Mouse (Mus musculus): ENCODE data around the gene Dbndd2. TPM values are rescaled to one million over a fixed set of nuclear protein-coding genes. Genes with fewer than 3 reads are reported as not detected.
A peak's percentile ranks its signal among the peaks of the same experiment; 100 is the strongest.

The Dbndd2 gene
- total RNA-seq, 1 experiment from 2014 or later: 1.3 TPM

- no peak for ATAC-seq (ENCODE audit: extremely low read depth, insufficient number of reproducible peaks, low FRiP score, poor library complexity, severe bottlenecking)
Measured at GRCm38 (mm10) chr2:164494126-164494525, 8.2 kb downstream of the Dbndd2 start.

GRCm38 (mm10) chr2:164496331-164496730, 10.4 kb downstream of the Dbndd2 start:
- ATAC-seq (ENCODE audit: extremely low read depth, insufficient number of reproducible peaks, low FRiP score, poor library complexity, severe bottlenecking): no peak

DNA sequence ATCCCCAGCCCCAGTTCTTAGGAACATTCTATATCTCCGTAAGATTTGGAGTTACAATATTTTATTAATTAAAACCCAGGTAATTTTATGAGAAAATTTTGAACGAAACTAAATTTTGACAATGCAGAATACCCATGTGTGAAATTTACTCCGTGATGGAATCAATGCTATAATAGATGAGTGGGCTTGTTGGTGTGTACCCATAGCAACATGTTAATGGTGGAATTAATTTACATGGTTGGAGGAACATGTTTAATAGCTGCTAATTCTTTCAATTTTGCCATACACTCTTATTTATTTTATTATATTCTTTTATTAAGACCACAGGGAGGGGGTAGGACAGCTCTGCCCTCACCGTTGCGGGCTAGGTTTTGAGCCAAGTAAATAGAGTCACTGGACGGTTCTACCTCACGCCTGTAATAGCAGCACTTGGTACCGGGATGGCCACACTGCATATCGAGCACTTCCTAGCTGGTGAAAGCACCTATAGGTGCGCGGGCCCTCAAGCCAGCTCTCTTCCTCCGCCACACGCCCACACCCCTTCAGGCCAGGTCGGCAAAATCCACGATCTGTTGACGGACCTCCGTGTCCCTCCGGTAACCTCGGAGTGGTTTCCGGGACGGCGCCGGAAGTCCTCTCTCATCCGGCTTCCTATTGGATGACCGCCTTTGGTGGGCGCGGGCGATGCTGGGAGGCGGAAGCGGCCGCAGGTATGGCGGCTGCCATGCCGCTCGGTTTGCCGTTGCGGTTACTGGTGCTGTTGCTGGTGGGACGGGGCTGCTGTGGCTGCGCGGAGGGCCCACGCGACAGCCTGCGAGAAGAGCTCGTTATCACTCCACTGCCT, 11.2 kb downstream of the Dbndd2 start, which contains the start of gene Pigt:
Pigt (plus strand) TSS at position 674 of the 844 bp plus-strand sequence.
- peak; percentile 94 for ATAC-seq (ENCODE audit: extremely low read depth, insufficient number of reproducible peaks, low FRiP score, poor library complexity, severe bottlenecking)

GRCm38 (mm10) chr2:164497691-164498268, 11.9 kb downstream of the Dbndd2 start:
- ATAC-seq (ENCODE audit: extremely low read depth, insufficient number of reproducible peaks, low FRiP score, poor library complexity, severe bottlenecking): no peak

GRCm38 (mm10) chr2:164499317-164499716, 13.4 kb downstream of the Dbndd2 start:
- ATAC-seq (ENCODE audit: extremely low read depth, insufficient number of reproducible peaks, low FRiP score, poor library complexity, severe bottlenecking): no peak

GRCm38 (mm10) chr2:164500511-164500910, 14.6 kb downstream of the Dbndd2 start:
- no peak for ATAC-seq (ENCODE audit: extremely low read depth, insufficient number of reproducible peaks, low FRiP score, poor library complexity, severe bottlenecking)

DNA sequence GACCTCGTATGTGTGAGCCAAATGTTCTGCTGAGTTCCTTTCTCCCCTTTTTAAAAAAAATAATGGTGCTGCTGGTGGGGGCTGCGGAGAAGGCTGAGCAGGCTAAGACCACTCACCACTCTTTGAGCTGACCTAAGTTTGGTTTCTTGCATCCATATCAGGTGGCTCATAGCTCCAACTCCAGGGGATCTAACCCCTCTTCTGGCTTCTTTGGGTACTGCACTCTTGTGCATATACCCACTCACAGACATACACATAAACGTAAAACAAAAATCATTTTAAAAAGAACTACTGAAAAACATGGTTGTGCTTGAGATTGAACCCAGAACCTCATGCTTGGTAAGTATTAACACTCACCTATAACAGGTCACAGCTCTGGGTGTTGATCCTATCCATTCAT, 19.0 kb downstream of the Dbndd2 start:
- ATAC-seq (ENCODE audit: extremely low read depth, insufficient number of reproducible peaks, low FRiP score, poor library complexity, severe bottlenecking): no peak

DNA sequence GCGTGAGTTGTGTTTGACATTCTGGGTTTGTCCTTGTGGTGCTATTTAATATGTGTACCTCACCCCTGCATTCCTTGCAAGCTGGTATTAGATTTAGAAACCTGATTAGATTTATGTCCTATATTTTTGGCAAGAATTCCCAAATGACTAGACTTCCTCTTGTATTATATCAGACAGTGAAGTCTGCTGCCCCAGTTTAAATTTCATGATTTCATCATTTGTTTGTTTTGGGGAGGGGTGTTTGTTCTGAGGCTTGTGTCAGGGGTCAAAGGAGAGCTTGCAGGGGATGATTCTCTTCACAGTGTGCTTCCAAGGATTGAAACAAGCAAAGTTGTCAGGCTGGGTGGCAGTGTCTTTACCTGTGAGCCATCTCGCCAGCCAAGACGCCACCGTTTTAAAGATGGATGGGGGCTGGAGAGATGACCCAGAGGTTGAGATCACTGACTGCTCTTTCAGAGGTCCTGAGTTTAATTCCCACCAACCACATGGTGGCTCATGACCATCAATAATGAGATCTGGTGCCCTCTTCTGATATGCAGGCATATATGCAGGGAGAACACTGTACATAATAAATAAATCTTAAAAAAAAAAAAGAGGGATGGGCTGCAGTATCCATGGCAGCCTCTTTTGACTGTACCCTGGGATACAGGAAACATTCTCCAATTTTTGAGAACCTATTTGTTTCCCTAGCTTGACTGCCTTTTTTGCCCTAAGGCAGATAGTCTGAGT, 19.9 kb downstream of the Dbndd2 start:
- no peak for ATAC-seq (ENCODE audit: extremely low read depth, insufficient number of reproducible peaks, low FRiP score, poor library complexity, severe bottlenecking)

DNA sequence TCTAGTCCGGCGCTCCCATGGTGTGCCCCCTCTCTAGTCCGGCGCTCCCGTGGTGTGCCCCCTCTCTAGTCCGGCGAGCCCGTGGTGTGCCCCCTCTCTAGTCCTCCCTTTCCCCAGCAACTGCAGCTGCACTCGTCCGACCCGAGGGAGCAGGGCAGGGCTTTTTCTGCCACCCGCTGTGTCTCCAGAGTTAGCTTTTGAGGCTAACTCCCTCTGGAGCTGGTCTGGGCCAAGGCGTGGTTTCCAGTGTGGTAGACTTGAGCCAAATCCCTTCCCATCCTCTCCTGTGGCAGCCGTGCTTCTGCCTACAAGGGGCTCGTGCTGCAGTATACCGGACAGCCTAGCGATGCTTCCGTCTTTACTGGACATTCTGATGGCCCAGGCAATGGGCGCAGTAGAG, 21.9 kb downstream of the Dbndd2 start:
- no peak for ATAC-seq (ENCODE audit: extremely low read depth, insufficient number of reproducible peaks, low FRiP score, poor library complexity, severe bottlenecking)

DNA sequence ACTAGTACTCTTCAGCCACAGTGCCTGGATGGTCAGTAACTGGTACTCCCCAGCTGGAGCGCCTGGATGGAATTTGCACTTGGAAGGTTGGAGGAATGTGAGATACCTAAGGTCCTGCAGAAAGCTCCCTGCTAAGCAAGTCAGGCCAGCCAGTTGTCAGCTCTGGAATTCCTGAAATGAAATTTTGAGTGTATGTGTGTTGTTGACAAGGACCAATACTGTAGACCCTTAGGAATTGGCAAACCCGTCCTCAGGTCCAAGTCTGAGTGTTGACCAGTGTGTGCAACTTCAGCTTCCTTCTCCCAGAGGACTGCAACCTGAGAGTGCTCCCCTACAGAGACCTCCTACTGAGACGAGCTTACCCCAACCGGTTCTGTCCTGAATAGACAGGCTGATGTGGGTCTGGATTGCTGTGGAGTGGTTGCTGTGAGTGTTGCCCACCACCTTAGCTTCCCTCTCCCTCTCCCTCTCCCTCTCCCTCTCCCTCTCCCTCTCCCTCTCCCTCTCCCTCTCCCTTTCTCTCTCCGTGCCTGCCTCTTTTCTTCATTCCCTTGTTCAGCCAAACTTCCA, 24.8 kb downstream of the Dbndd2 start:
- ATAC-seq (ENCODE audit: extremely low read depth, insufficient number of reproducible peaks, low FRiP score, poor library complexity, severe bottlenecking): no peak

- ATAC-seq (ENCODE audit: extremely low read depth, insufficient number of reproducible peaks, low FRiP score, poor library complexity, severe bottlenecking): no peak
Measured at GRCm38 (mm10) chr2:164512121-164512909, 26.4 kb downstream of the Dbndd2 start.

- ATAC-seq (ENCODE audit: extremely low read depth, insufficient number of reproducible peaks, low FRiP score, poor library complexity, severe bottlenecking): no peak
Measured at GRCm38 (mm10) chr2:164513389-164513788, 27.5 kb downstream of the Dbndd2 start.

DNA sequence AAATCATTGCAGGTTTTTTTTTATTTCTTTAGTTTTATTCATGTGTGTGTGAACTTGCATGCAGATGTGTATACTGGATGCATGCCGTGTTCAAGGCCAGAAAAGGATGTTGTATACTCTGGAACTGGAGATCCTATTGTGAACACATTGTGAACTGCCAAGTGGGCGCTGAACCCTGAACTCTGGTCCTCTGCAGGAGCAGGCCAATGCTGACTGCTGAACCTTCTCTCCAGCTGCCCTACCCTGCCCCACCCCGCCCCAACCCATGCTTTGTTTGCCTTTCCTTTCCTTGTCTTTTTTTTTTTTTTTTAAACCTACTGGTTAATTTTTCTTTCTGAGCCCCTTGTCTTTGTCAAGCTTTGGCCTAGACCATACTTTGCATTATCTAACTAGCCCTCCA, 29.0 kb downstream of the Dbndd2 start:
- no peak for ATAC-seq (ENCODE audit: extremely low read depth, insufficient number of reproducible peaks, low FRiP score, poor library complexity, severe bottlenecking)

DNA sequence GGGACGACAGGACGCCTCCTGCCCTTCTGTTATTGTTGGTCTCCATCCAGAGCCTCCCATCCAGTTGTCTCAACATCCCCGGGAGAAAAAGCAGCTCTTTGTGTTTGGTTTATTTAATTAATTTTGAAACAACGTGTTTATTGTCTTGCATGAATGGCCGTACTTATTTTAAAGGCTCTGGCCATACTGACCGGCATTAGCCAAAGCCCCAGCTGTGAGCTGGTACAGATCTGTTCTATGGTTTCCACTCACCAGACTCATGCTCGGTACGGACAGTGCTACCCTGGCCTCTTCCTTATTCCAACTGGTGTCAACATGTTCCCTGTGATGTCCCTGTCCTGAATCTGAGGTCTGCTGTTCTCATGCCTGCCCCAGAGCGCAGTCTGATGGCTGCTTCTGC, 30.0 kb downstream of the Dbndd2 start:
- ATAC-seq (ENCODE audit: extremely low read depth, insufficient number of reproducible peaks, low FRiP score, poor library complexity, severe bottlenecking): no peak

DNA sequence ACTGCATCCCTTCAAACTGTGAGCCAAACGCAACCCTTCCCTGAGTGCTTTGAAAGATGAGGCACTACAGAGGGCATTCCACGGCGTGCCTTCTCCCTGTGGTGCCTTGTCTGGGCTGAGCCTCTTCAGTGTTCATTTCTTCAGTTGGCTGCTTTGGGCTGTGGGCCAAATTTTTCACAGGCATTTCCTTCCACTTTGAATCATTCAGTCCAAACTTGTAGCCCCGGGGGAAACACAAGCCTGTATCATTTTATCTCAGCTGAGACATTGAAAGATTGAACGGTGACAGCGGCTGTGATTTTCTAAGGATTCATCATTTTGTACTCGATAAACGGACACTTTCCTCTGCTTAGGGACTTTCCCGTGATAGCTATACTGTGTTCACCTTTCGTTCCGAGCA, 30.7 kb downstream of the Dbndd2 start:
- ATAC-seq (ENCODE audit: extremely low read depth, insufficient number of reproducible peaks, low FRiP score, poor library complexity, severe bottlenecking): no peak

DNA sequence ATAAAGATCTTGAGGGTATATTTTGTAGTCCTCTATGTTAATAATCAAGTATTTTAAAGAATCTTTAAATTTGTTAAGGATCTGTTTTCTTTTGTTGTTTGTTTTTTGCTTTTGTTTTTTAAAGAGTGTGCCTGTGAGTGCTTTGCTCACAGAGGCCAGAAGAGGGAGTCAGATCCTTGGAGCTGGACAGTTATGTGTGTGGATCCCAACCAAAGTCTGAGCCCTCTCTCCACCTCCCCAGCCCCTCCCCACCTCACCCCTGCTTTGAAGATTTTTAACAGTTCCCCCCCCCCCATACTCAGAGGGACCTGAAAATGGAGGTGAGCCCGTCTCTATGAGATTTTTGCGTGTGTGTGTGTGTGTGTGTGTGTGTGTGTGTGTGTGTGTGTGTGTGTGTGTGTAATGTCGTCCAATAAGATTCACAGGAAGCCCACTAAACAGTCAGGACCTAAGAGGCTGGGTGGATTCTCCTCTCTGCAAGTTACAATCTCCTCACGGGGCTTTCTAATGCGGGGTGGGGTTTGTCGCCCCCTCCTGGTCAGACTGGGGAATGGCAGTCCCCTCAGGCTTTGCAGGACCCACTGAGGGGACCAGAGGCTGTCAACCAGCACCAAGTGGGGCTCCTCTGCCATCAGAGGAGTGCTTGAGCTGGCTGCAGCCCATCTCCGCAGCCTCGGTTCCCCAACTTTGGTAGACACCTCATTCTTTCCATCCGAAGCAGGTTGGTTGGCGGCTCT, 31.7 kb downstream of the Dbndd2 start:
- ATAC-seq (ENCODE audit: extremely low read depth, insufficient number of reproducible peaks, low FRiP score, poor library complexity, severe bottlenecking): peak; percentile 26; the same call in 1 of the 2 replicates

- ATAC-seq (ENCODE audit: extremely low read depth, insufficient number of reproducible peaks, low FRiP score, poor library complexity, severe bottlenecking): no peak
Measured at GRCm38 (mm10) chr2:164518266-164519170, 32.6 kb downstream of the Dbndd2 start.
